Mouse (Mus musculus) heart, embryonic 13.5 days (tissue): ENCODE data around the gene Socs3. TPM values are rescaled to one million over a fixed set of nuclear protein-coding genes. Genes with fewer than 3 reads are reported as not detected.

ENCODE experiments used
- ATAC-seq: fragments of 200-750 bp; cut with Nextera tagmentation; 2 replicates; pipeline ENCODE4 v1.8.0; 2017; ENCODE audit warnings: moderate TSS enrichment; ENCODE audit not compliant: insufficient number of reproducible peaks, low FRiP score, low TSS enrichment; ENCODE audit errors: extremely low read depth
- H3K27ac ChIP-seq: fragments of 300-500 bp; sonication (generic); replicated peaks from 2 replicates; pipeline ENCODE4 v1.5.1; 2015; ENCODE audit warnings: moderate library complexity, mild to moderate bottlenecking, inconsistent platforms
- H3K27me3 ChIP-seq: fragments of 300-500 bp; sonication (generic); replicated peaks from 2 replicates; pipeline ENCODE4 v1.6.1; 2015; ENCODE audit warnings: mild to moderate bottlenecking, inconsistent platforms
- H3K36me3 ChIP-seq: fragments of 300-500 bp; sonication (generic); 2 replicates; pipeline ENCODE4 v1.6.1; 2015; ENCODE audit warnings: mild to moderate bottlenecking, inconsistent platforms
- H3K4me1 ChIP-seq: fragments of 300-500 bp; sonication (generic); 2 replicates; pipeline ENCODE4 v1.6.1; 2015; ENCODE audit warnings: inconsistent platforms
- H3K4me2 ChIP-seq: fragments of 300-500 bp; sonication (generic); 2 replicates; pipeline ENCODE4 v1.6.1; 2015; ENCODE audit warnings: inconsistent platforms, mild to moderate bottlenecking, moderate library complexity
- H3K4me3 ChIP-seq: fragments of 300-500 bp; sonication (generic); 2 replicates; pipeline ENCODE4 v1.5.1; 2015; ENCODE audit warnings: moderate library complexity, mild to moderate bottlenecking, inconsistent platforms
- H3K9ac ChIP-seq: fragments of 300-500 bp; sonication (generic); 2 replicates; pipeline ENCODE4 v1.6.1; 2015; ENCODE audit warnings: inconsistent platforms, mild to moderate bottlenecking, moderate library complexity
- H3K9me3 ChIP-seq: fragments of 300-500 bp; sonication (generic); 2 replicates; pipeline ENCODE4 v1.6.1; 2016; ENCODE audit warnings: inconsistent platforms
- WGBS: fragments of 180-500 bp; shearing (Covaris S2); methylation state at CpG from one replicate; pipeline ENCODE4 v1.1.7; 2015; ENCODE audit warnings: mixed read lengths; 5-methylcytosine and 5-hydroxymethylcytosine counted together
- polyA plus RNA-seq: library from polyadenylated mRNA; unstranded; fragments of >200 nt; fragmentation: Nextera tagmentation; extraction: Ambion mirVana; gene quantifications from 2 replicates; pipeline ENCODE4 v1.2.1, GENCODE M21; 2015

Socs3 gene
- polyA plus RNA-seq, 1 experiment from 2014 or later: 8.5 TPM

DNA sequence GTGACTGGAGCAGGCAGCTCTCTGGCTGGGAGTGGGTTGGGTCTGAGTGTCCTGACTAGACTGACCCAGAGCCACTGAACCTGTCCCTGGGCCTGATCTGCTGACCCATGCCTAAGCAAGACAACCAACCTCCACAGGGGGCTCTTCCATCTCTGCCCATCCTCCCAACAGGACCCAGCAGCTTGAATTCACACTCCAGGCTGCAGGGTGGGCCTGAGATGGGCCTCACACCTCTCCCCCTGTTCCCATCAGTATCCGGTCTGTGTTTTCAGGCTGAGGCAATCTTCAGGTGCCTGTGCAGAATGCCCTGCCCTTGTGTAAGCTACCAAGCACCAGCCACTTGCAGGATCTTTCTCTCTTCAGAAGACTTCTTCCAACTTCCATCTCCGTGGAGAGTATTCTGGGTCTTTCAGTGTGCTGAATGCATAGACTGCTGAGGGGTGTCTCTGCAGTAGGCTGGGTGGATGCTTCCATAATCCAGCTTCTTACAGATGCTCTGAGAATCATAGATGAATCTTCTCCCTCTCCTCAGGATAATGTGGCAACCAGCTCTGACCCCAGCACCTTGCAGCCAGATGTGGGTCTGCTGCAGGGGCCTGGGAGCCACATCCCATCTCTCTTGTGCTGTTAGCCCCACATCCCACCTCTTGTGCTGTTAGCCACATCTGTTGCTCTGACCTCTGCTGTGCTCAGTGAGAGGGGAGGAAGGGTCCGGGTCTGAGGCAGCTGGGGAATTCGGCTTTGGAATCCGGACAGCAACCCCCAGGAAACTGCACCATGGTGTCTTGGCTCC, 35.1 kb downstream of the Socs3 start:
- Histone ChIP-seq H3K4me2 (no peak overlapping the region), H3K9me3 (no peaks in the 10 kb centered on the region), H3K27me3 (peaks cover 37% of the 10 kb centered on the region), H3K27ac (peak overlapping the region; percentile 78), H3K36me3 (no peaks in the 10 kb centered on the region), H3K4me1 (peaks cover 68% of the 10 kb centered on the region), H3K4me3 (no peak overlapping the region), H3K9ac (peak overlapping the region; percentile 10; the same call in 1 of the 2 replicates)
- 62% methylated on average over 5 of the region's 5 CpGs for WGBS
- ATAC-seq: no peak

DNA sequence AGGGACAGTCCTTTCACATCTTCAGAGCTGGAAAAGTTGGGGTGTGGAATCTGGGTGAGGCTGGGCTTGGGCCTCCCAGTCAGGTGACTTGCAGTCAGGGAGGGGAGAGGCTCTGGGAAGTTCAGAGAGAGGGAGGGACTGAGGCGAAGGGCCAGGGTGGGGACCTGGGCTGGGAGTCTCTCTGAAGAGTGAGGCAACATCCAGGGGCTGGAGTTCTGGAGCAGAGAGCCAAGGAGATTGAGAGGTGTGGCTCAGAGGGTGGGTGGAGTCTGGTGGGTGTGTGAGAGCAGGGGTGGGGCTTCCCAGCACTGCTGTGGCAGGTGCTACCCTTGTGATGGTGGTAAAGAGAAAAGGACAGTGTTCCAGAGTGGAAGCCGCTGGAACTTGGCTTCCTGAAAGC, 35.7 kb downstream of the Socs3 start:
- H3K9ac ChIP-seq: no peak overlapping the region
- 34% methylated on average over 2 of the region's 2 CpGs for WGBS
- H3K27ac ChIP-seq: no peak overlapping the region
- H3K9me3 ChIP-seq: no peaks in the 10 kb centered on the region
- no peaks in the 10 kb centered on the region for H3K36me3 ChIP-seq
- H3K27me3 ChIP-seq: peaks cover 43% of the 10 kb centered on the region
- no peak overlapping the region for H3K4me3 ChIP-seq
- H3K4me2 ChIP-seq: no peak overlapping the region
- ATAC-seq: no peak; the same call in 1 of the 2 replicates
- H3K4me1 ChIP-seq: peaks cover 62% of the 10 kb centered on the region

DNA sequence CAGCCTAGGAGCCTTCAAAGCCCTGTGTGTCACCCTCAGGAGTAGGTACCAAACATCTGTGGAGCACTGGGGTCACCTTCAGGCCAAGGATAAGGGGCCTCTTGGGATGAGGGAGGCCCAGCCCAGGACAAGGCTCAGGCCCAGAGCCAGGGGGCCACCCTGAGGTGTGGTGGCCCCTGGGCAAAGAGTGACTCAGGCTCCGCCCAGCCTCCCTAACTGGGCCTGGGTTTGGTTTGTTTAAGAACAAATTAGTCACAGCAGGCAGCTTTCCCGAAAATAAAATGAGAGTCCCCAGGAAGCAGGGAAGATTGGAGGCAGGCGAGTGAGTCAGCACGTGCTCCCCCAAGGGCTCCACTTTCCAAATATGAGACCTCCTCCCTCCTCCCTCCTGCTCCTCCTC, 37.7 kb downstream of the Socs3 start:
- Histone ChIP-seq H3K9ac (peak overlapping the region; percentile 40; the same call in 1 of the 2 replicates), H3K4me3 (no peak overlapping the region), H3K36me3 (no peaks in the 10 kb centered on the region), H3K27ac (no peak overlapping the region; the same call in 1 of the 2 replicates), H3K4me1 (peaks cover 62% of the 10 kb centered on the region), H3K27me3 (peaks cover 49% of the 10 kb centered on the region), H3K4me2 (no peak overlapping the region), H3K9me3 (no peaks in the 10 kb centered on the region)
- no peak for ATAC-seq
- 46% methylated on average over 4 of the region's 4 CpGs for WGBS

DNA sequence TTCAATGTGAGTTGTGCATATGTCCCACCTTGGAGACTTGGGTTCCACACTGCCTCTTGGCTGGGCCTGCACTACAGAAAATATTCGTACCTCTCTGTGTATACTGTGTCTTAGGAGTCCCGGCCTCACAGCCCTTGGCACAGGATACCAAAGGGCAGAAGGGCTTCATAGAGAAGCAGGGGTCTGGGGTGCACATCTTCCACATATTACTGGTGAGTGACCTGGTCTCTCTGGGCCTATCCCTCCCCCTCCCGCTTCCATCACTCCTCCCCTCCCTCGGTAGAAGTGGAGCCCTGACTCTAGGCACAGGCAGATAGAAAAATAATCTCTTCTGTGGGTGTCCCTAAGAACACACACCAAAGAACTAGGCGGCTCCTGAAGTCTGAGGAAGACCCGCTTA, 38.3 kb downstream of the Socs3 start:
- 59% methylated on average over 6 of the region's 6 CpGs for WGBS
- Histone ChIP-seq H3K9ac (0 out of 2 replicates have a peak overlapping the region, but pooled peaks have one; percentile 40), H3K4me1 (peaks cover 59% of the 10 kb centered on the region), H3K9me3 (no peaks in the 10 kb centered on the region), H3K4me2 (no peak overlapping the region), H3K36me3 (no peaks in the 10 kb centered on the region), H3K27ac (no peak overlapping the region), H3K27me3 (peaks cover 49% of the 10 kb centered on the region), H3K4me3 (no peak overlapping the region)
- ATAC-seq: no peak

DNA sequence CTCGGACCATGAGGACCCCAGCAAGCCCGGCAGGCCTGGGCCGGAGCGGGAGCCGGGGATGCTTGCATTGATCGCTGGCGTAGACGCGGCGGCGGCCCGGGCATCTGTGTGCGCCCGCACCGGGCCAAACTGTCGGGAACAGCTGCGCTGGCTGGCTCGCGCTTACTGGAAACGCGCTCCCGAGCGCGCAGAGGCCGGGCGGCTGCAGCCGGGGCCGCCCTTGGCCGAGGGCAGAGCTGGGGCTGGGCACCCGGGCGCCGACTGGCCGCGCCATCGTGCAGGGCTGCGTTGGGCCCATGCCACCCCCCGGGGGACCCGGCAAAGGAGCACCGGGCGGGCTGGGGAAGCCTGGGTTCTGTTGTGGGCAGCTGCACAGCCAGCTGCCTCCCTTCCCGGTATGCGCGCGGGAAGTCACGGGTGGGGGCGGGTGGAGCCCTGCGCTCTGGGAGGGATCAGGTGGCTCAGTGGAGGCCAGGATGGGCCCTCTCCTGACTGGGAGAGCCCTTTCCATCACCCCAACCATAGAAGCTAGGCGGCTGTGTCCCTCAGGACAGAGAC, 39.0 kb downstream of the Socs3 start:
- Histone ChIP-seq H3K4me3 (peak overlapping the region; percentile 49), H3K4me2 (peak overlapping the region; percentile 78), H3K4me1 (peaks cover 52% of the 10 kb centered on the region), H3K9ac (peak overlapping the region; percentile 73), H3K27me3 (peaks cover 49% of the 10 kb centered on the region), H3K9me3 (no peaks in the 10 kb centered on the region), H3K27ac (no peak overlapping the region), H3K36me3 (no peaks in the 10 kb centered on the region)
- ATAC-seq: no peak
- WGBS: under 1% methylated on average over 48 of the region's 48 CpGs

DNA sequence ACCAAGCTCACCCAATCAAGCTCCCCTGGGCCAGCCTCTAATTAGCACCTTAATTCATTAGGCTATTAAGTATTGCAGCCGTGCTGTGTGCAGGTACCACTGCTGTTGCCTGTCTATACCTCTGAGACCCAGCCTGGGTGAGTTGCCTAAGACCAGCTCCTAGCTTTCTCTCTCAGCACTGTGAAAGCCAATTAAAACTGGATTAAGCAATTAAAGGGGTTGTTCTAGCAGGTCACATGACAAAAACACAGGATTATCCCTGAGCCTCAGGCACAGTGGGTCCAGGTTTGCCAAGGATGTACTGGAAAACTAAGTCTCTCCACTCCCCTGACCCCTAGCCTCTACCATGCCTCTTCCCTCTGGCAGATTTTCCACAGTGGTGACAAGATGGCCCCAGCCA, 44.3 kb downstream of the Socs3 start:
- Histone ChIP-seq H3K27ac (no peak overlapping the region), H3K4me1 (peaks cover 2% of the 10 kb centered on the region; the same call in 1 of the 2 replicates), H3K9me3 (no peaks in the 10 kb centered on the region), H3K27me3 (peaks cover 26% of the 10 kb centered on the region), H3K36me3 (no peaks in the 10 kb centered on the region), H3K4me2 (no peak overlapping the region), H3K4me3 (no peak overlapping the region), H3K9ac (no peak overlapping the region)
- ATAC-seq: no peak
- 71% methylated on average over 1 of the region's 1 CpGs for WGBS

DNA sequence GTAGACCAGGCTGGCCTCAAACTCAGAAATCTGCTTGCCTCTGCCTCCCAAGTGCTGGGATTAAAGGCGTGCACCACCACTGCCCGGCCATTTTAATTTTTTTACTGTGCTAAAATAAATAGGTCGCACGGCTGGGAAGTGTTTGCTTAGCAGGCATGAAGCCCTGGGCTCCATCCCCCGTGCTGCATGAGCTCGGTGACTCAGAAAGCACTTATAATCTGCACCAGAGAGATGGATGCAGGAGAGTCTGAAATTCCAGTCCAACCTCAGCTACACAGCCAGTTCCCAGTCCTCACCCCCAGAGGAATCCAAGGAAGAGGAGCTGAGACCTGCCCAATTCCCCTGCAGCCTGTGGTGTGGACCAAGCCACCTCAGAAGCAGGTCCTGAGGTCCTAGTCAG, 45.4 kb downstream of the Socs3 start:
- H3K36me3 ChIP-seq: no peaks in the 10 kb centered on the region
- H3K27ac ChIP-seq: no peak overlapping the region
- no peaks in the 10 kb centered on the region for H3K9me3 ChIP-seq
- no peaks in the 10 kb centered on the region for H3K4me1 ChIP-seq
- no peak overlapping the region for H3K4me2 ChIP-seq
- no peak overlapping the region for H3K9ac ChIP-seq
- peaks cover 15% of the 10 kb centered on the region for H3K27me3 ChIP-seq
- no peak overlapping the region for H3K4me3 ChIP-seq
- no peak for ATAC-seq
- 66% methylated on average over 6 of the region's 6 CpGs for WGBS

DNA sequence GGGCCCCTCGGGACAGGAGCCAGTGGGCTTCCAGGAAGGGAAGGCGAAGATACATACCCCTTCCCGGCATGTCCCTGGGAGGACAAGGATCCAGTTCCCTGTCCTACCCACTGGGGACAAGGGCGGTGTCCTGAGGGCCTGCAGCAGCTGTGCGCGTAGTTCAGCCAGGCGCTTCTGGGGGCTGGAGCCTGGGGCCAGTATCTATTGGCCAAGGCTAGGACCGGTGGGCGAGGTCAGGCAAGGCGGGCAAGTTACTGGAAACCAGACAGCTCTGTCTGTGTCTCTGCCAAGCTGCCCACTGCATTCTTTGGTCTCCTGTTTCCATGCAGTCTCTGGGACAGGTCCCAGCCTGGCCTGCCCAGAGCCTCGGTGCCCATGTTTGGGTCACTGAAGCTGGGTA, 46.6 kb downstream of the Socs3 start:
- H3K9me3 ChIP-seq: no peaks in the 10 kb centered on the region
- no peaks in the 10 kb centered on the region for H3K36me3 ChIP-seq
- no peak overlapping the region for H3K9ac ChIP-seq
- no peak overlapping the region for H3K4me3 ChIP-seq
- no peak overlapping the region for H3K27ac ChIP-seq
- H3K27me3 ChIP-seq: peaks cover 7% of the 10 kb centered on the region; the same call in 1 of the 2 replicates
- ATAC-seq: no peak
- H3K4me2 ChIP-seq: no peak overlapping the region
- 0 out of 2 replicates have a peak, but pooled peaks cover 4% of the 10 kb centered on the region for H3K4me1 ChIP-seq
- 77% methylated on average over 11 of the region's 11 CpGs for WGBS

DNA sequence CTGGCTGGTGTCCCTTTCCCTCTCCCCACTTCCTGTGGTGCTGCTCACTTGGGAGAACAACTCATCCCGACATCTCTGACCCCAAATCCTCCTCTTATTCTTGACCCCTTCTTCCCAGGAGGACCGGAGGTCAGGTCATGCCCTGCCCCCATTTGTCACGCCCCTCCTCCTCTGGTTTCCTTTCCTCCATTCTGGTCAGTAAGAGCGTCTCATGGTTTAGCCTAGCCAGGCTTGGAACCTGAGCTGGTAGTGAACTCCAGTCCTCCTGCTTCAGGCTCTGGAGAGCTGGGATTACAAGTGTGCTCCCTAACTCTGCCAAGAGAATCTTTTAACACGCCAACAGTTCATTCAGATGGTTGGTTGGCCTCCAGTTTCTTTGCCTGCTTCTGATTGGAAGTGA, 50.6 kb downstream of the Socs3 start:
- Histone ChIP-seq H3K9me3 (peaks cover 10% of the 10 kb centered on the region; the same call in 1 of the 2 replicates), H3K4me1 (peaks cover 12% of the 10 kb centered on the region), H3K27me3 (peaks cover 7% of the 10 kb centered on the region; the same call in 1 of the 2 replicates), H3K36me3 (no peaks in the 10 kb centered on the region), H3K4me2 (no peak overlapping the region), H3K4me3 (no peak overlapping the region), H3K27ac (no peak overlapping the region), H3K9ac (no peak overlapping the region)
- 27% methylated on average over 5 of the region's 5 CpGs for WGBS
- ATAC-seq: no peak

DNA sequence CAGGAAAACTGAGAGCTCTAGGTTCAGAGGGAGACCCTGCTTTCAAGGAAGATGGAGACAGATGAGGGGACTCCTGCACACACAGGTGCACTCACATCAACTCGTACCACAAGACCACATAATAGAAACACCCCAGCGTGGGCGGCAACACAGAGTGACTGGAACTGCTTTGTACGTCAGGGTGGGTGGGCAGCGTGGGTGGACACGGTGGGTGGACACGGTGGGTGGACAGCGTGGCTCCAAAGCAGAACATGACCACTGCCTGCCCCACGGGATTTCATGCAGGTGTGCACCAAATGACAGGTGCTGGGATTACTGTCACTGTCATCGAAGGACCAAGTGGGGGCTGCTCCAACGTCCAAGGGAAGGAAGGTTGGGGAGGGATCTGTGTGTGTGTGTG, 51.3 kb downstream of the Socs3 start:
- peaks cover 10% of the 10 kb centered on the region; the same call in 1 of the 2 replicates for H3K9me3 ChIP-seq
- no peak overlapping the region for H3K9ac ChIP-seq
- 79% methylated on average over 11 of the region's 11 CpGs for WGBS
- no peaks in the 10 kb centered on the region for H3K36me3 ChIP-seq
- no peak overlapping the region for H3K4me2 ChIP-seq
- no peak overlapping the region for H3K4me3 ChIP-seq
- H3K27ac ChIP-seq: no peak overlapping the region
- ATAC-seq: no peak
- peaks cover 16% of the 10 kb centered on the region for H3K4me1 ChIP-seq
- H3K27me3 ChIP-seq: peaks cover 7% of the 10 kb centered on the region; the same call in 1 of the 2 replicates
